Mouse (Mus musculus) ES-Bruce4 (cell line): ENCODE data around the gene Tbc1d14. TPM values are rescaled to one million over a fixed set of nuclear protein-coding genes. Genes with fewer than 3 reads are reported as not detected.

Source experiments
- H3K27ac ChIP-seq: 2 replicates; pipeline ENCODE4 v1.5.1; 2012; ENCODE audit warnings: low read length, inconsistent platforms; ENCODE audit not compliant: insufficient read depth
- H3K27me3 ChIP-seq: 2 replicates; pipeline ENCODE4 v1.6.1; 2012; ENCODE audit warnings: mild to moderate bottlenecking, low read length, inconsistent platforms; ENCODE audit not compliant: control insufficient read depth, poor library complexity, insufficient read depth, severe bottlenecking
- H3K36me3 ChIP-seq: 2 replicates; pipeline ENCODE4 v1.6.1; 2012; ENCODE audit warnings: inconsistent platforms, mild to moderate bottlenecking, low read length, moderate library complexity; ENCODE audit not compliant: control insufficient read depth, poor library complexity, insufficient read depth, severe bottlenecking
- H3K4me1 ChIP-seq: one replicate; pipeline ENCODE4 v1.8.1; 2011; ENCODE audit warnings: low read length; ENCODE audit not compliant: control insufficient read depth, insufficient read depth
- H3K4me3 ChIP-seq: 2 replicates; pipeline ENCODE4 v1.5.1; 2011; ENCODE audit warnings: low read depth, mild to moderate bottlenecking, low read length
- H3K9ac ChIP-seq: 2 replicates; pipeline ENCODE4 v1.6.1; 2012; ENCODE audit warnings: low read depth, mild to moderate bottlenecking, inconsistent platforms; ENCODE audit not compliant: poor library complexity, severe bottlenecking
- H3K9me3 ChIP-seq: replicated peaks from 2 replicates; pipeline ENCODE4 v1.6.1; 2012; ENCODE audit warnings: mild to moderate bottlenecking, low read length, inconsistent platforms; ENCODE audit not compliant: control insufficient read depth, poor library complexity, insufficient read depth, severe bottlenecking
- CTCF ChIP-seq: IDR thresholded peaks from one replicate; pipeline ENCODE4 v1.8.1; 2011; ENCODE audit warnings: low read depth, low read length
- EP300 ChIP-seq: IDR thresholded peaks from 2 replicates; pipeline ENCODE4 v1.6.1; 2011; ENCODE audit warnings: low read depth, low read length; ENCODE audit not compliant: insufficient read depth
- POLR2A ChIP-seq: IDR thresholded peaks from one replicate; pipeline ENCODE4 v1.8.1; 2011; ENCODE audit warnings: low read length; ENCODE audit not compliant: insufficient read depth
- polyA plus RNA-seq: library from polyadenylated mRNA; stranded (reverse); fragments of >200 nt; gene quantifications from 2 replicates; pipeline ENCODE4 v1.2.4, GENCODE M21; 2011; ENCODE audit warnings: low read depth; ENCODE audit not compliant: missing spikeins, insufficient read depth, insufficient read length

The Tbc1d14 gene
- polyA plus RNA-seq, 1 experiment, result 28.8 TPM

- Histone ChIP-seq H3K27me3 (no peaks in the 10 kb centered on the region), H3K27ac (no peak overlapping the region), H3K36me3 (no peaks in the 10 kb centered on the region), H3K4me1 (no peaks in the 10 kb centered on the region), H3K9me3 (no peaks in the 10 kb centered on the region), H3K9ac (peak overlapping the region; percentile 75), H3K4me3 (peak overlapping the region; percentile 92)
- TF ChIP-seq EP300, result peak; percentile 62; the same call in 1 of the 2 replicates
- no peak for TF ChIP-seq POLR2A
- no peak for TF ChIP-seq CTCF
Observed at GRCm38 (mm10) chr5:36581924-36582642, 11.0 kb downstream of the Tbc1d14 start.

- peak overlapping the region; percentile 82 for H3K4me3 ChIP-seq
- TF ChIP-seq CTCF (no peak), EP300 (no peak), POLR2A (no peak)
- no peaks in the 10 kb centered on the region for H3K36me3 ChIP-seq
- H3K4me1 ChIP-seq, result no peaks in the 10 kb centered on the region
- no peak overlapping the region for H3K27ac ChIP-seq
- no peaks in the 10 kb centered on the region for H3K27me3 ChIP-seq
- no peaks in the 10 kb centered on the region for H3K9me3 ChIP-seq
- H3K9ac ChIP-seq, result peak overlapping the region; percentile 53
Observed at GRCm38 (mm10) chr5:36581259-36581923, 11.7 kb downstream of the Tbc1d14 start.

GRCm38 (mm10) chr5:36579967-36580366, 13.1 kb downstream of the Tbc1d14 start:
- Histone ChIP-seq H3K27me3 (no peaks in the 10 kb centered on the region), H3K4me3 (no peak overlapping the region), H3K9ac (no peak overlapping the region), H3K27ac (no peak overlapping the region), H3K9me3 (no peaks in the 10 kb centered on the region), H3K36me3 (no peaks in the 10 kb centered on the region), H3K4me1 (peaks cover 5% of the 10 kb centered on the region)
- TF ChIP-seq EP300 (no peak), CTCF (no peak), POLR2A (no peak)

GRCm38 (mm10) chr5:36578982-36579381, 14.1 kb downstream of the Tbc1d14 start:
- Histone ChIP-seq H3K9ac (no peak overlapping the region), H3K36me3 (no peaks in the 10 kb centered on the region), H3K27me3 (no peaks in the 10 kb centered on the region), H3K9me3 (no peaks in the 10 kb centered on the region), H3K4me3 (no peak overlapping the region), H3K27ac (no peak overlapping the region), H3K4me1 (peaks cover 7% of the 10 kb centered on the region)
- TF ChIP-seq EP300 (no peak), CTCF (no peak), POLR2A (no peak)

GRCm38 (mm10) chr5:36576457-36576856, 16.6 kb downstream of the Tbc1d14 start:
- H3K36me3 ChIP-seq, result no peaks in the 10 kb centered on the region
- no peaks in the 10 kb centered on the region for H3K27me3 ChIP-seq
- H3K9me3 ChIP-seq, result no peaks in the 10 kb centered on the region
- no peak for TF ChIP-seq EP300
- TF ChIP-seq CTCF, result no peak
- no peak for TF ChIP-seq POLR2A
- no peak overlapping the region for H3K9ac ChIP-seq
- no peak overlapping the region for H3K4me3 ChIP-seq
- peaks cover 9% of the 10 kb centered on the region for H3K4me1 ChIP-seq
- H3K27ac ChIP-seq, result no peak overlapping the region

- no peaks in the 10 kb centered on the region for H3K27me3 ChIP-seq
- no peak for TF ChIP-seq CTCF
- no peak for TF ChIP-seq POLR2A
- no peak for TF ChIP-seq EP300
- H3K27ac ChIP-seq, result no peak overlapping the region
- H3K36me3 ChIP-seq, result no peaks in the 10 kb centered on the region
- H3K4me1 ChIP-seq, result peaks cover 9% of the 10 kb centered on the region
- H3K9ac ChIP-seq, result no peak overlapping the region
- no peak overlapping the region for H3K4me3 ChIP-seq
- H3K9me3 ChIP-seq, result no peaks in the 10 kb centered on the region
Observed at GRCm38 (mm10) chr5:36575745-36576144, 17.3 kb downstream of the Tbc1d14 start.
